Mouse (Mus musculus) embryo, embryonic 11 days (tissue): ENCODE measurements around the gene Smtnl1.
"Not testable (repeated sequence)": the region's sequence is repeated elsewhere in the genome, so short reads cannot be mapped to it uniquely, and the experiment has no call there.

Experiments used
- DNase-seq: peaks from one replicate; pipeline ENCODE4 v3.0.0-alpha.2; 2015

Gene Smtnl1

GRCm38 (mm10) chr2:84837817-84838592 lies 15.6 kb upstream of the Smtnl1 start:
- no peak for DNase-seq

- no peak for DNase-seq
Observed at GRCm38 (mm10) chr2:84837107-84837506, 14.7 kb upstream of the Smtnl1 start.

DNA sequence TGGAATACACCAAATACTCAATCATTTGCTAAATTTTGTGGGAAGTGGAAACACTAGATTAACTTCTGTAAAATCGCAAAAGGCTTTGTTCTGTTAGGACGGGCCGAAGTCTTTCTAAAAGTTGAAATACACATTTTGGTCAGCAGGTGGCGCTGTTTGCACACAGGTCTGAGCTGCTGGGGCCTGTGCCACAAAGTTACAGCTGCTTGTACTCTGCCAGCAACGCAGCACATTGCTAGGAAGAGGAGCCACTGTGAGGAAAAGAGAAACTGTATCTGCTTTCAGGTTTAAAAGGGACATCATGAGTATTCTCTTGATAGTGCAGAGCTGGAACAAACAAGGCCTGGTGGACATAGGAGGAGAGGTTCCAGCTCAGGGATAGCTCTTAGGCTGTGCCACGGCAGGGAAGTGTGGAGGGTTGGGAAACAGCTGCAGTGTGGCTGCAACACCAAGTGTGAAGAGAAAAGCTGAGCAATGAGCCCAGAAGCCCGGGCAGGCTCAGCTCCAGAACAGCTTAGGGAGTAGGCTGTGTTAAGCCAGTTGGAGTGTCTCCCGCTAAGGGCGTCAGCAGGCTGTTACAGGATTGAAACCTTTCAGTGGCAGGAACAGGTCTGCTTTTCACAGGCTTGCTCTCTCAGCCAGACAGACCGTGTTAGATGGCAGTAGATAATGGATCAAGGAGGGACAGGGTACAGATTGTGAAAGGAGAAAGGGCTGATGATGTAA lies 9.4 kb upstream of the Smtnl1 start:
- peak; percentile 88 for DNase-seq

DNA sequence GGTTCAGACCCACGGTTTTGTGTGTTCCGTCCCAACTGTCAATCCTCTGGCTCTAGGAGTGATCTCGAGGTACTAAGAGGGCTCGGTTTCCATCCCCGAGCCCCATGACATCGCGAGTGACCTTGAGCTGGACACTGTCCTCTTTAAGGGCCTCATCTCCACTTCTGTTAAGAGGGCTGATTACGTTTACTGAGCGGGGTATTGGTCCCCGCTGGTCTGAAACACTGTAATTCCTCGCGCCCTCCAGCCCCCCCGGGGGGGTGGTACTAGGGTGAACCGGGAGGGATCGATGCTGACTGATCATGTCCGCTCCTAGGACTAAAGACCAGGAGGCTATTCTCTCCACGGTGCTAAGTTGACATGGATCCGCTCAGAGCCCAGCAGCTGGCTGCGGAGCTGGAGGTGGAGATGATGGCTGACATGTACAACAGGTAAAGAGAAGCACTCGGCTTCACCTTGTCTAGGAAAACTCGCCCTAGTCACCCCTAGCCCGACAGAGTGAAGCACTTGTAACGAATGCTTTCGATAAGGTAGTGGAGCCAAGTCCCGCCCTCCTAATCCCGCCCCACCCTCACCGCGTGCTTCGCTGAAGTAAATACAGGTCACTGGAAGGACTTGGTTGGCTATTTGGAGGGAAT lies 5.0 kb upstream of the Smtnl1 start:
- DNase-seq, result peak; percentile 24

DNA sequence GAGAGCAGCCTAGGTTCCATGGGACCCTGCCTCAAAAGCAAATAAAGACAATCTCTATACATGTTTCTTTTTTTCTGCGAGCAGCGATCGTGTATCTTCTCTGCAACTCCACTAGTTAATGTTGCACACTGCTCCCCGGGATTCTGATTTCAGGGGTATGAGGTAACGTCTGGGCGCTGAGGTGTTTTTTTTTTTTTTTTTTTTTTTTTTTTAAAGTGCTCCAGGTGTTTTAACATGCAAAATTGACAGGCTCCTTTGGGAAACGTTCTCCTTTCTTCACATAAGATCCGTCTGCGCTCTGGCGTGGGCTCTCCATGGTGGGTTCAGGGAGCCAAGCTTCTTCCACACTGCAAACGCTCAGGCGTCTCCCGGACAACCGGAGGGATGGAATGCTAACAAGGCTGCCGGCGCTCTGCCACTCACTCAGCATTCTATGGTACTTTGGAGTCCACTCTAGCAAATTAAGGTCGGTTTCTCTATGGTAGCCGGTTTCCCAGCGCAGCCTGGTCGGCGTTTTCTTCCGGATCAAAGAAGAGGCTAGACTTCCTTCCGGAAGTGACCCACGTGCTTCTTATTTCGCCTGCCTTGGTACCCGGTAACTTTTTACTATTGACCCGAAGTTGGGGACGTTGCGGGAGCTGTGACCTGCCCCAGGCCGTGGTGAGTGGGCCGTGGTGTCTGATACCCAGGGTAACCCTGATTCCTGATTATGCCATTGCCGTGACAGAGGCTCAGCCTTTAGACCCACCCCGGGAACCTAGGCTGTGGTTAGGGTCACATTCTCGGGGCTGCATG lies 4.2 kb upstream of the Smtnl1 start, which contains the start of gene Timm10:
Gene Timm10 (plus strand): TSS at position 510 of the 795 bp plus-strand sequence.
- DNase-seq, result peak; percentile 94

DNA sequence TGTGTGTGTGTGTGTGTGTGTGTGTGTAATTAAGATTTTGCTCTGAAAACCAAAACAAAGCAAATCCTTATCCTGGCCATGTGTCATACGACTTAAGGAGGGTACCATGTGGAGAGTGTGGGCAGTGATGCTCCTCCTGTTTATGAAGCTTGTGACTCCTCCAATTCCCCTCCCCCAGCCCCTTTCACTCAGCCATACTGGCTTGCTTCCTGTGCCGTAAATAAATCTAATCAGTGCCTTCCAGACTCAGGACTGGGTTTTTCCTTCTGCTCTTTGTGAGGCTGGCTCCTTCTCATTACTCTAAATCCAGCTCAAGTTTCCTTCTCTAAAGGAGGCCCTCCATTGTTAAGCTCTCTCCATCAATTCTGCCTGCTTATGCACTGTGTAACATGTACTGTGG lies 785 bp upstream of the Smtnl1 start:
- peak; percentile 31 for DNase-seq

DNA sequence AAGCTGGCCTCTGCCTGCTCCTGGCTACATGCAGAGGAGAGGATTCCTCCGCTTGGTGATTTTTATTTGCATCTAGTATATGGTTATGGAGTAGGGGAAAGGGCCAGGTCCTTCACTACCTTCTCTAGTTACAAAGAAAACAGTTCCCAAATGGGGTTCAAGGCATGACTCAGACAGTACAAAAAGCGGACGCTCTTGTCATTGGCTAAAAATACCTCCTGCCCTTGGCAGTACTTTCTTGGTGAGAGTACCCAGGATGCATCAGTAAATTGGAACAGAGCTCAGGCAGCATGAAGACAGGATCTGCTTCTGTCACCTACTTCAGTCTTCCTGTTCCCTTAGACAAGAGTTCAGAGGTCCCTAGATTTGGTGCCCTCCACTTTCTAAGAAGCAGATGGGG lies 2.6 kb downstream of the Smtnl1 start:
- no peak for DNase-seq

- no peak for DNase-seq
Observed at GRCm38 (mm10) chr2:84812676-84813075, 9.8 kb downstream of the Smtnl1 start.

- DNase-seq, result no peak
Observed at GRCm38 (mm10) chr2:84811880-84812279, 10.6 kb downstream of the Smtnl1 start.

- DNase-seq, result peak; percentile 86
Observed at GRCm38 (mm10) chr2:84810886-84811577, 11.4 kb downstream of the Smtnl1 start.

- DNase-seq, result no peak
Observed at GRCm38 (mm10) chr2:84810526-84810885, 11.9 kb downstream of the Smtnl1 start.

- no peak for DNase-seq
Observed at GRCm38 (mm10) chr2:84809330-84809729, 13.1 kb downstream of the Smtnl1 start.

DNA sequence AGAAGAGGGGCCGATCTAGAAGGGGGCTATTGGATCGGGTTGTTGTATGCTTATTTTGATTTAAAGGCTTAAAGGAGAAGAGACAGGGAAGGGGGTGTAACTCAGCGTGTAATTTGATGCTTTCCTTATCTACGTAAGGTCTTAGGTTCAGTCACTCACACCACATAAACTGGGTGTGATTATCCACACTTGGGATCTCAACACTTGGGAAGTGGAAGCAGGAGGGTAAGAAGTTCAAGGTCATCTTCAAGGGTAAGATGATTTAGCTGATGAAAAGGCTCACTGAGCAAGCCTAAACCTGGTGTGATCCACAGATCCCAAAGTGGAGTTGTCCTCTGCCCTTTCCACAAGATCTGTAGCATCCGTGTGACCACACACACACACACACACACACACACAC lies 15.9 kb downstream of the Smtnl1 start:
- DNase-seq, result no peak

GRCm38 (mm10) chr2:84803963-84804362 lies 18.5 kb downstream of the Smtnl1 start:
- no peak for DNase-seq

- DNase-seq, result not testable (repeated sequence)
Observed at GRCm38 (mm10) chr2:84801223-84801622, 21.2 kb downstream of the Smtnl1 start.

- DNase-seq, result no peak
Observed at GRCm38 (mm10) chr2:84800304-84800703, 22.1 kb downstream of the Smtnl1 start.

GRCm38 (mm10) chr2:84799041-84799561 lies 23.4 kb downstream of the Smtnl1 start:
- peak; percentile 85 for DNase-seq

- DNase-seq, result peak; percentile 76
Observed at GRCm38 (mm10) chr2:84798493-84798921, 23.9 kb downstream of the Smtnl1 start, which contains the start of gene Ube2l6. Gene Ube2l6 (plus strand): TSS chr2:84798828.

DNA sequence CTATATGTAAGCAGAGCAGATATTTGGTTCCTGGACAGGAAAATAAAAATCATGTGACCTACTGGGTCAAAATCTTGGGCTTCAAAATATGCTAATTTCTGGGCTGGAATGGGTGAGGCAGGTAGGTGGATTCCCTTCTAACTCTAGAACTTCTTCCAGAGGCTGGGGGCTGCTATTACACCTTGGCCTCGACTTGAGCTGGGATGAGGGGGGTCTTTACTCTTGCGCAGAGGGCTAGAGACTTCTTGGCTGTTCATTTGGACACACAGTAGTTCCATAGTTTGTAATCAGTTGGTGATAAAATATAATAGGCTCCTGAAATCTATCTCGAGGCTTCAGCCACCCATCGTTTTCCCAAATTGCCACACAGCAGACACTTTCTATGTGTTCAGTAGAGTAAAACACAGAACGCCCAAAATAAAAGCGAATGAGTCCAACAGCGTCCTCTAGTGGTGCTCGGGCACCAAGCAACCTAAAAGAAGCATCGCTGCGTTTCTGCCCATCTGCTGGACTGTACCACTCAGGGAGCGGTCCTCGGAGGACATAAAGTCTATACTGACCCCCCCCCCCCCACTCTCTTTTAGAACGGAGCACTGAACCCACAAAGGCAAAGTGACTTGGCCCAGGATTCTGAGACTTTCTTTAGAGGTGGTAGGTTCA lies 24.5 kb downstream of the Smtnl1 start:
- DNase-seq, result peak; percentile 89

- no peak for DNase-seq
Observed at GRCm38 (mm10) chr2:84793871-84794270, 28.6 kb downstream of the Smtnl1 start.

- no peak for DNase-seq
Observed at GRCm38 (mm10) chr2:84793154-84793553, 29.3 kb downstream of the Smtnl1 start.
